Mouse (Mus musculus) olfactory bulb, adult 2 months (tissue): ENCODE results near the gene Fem1a. TPM values are rescaled to one million over a fixed set of nuclear protein-coding genes. Genes with fewer than 3 reads are reported as not detected.

Experiments used
- H3K27ac ChIP-seq: fragments of 200-500 bp; 2 replicates; pipeline ENCODE4 v1.5.1; 2012; ENCODE audit warnings: low read depth, low read length; ENCODE audit not compliant: insufficient read depth
- H3K4me1 ChIP-seq: fragments of 200-500 bp; 2 replicates; pipeline ENCODE4 v1.6.1; 2012; ENCODE audit warnings: low read length; ENCODE audit not compliant: control insufficient read depth, insufficient read depth
- H3K4me3 ChIP-seq: fragments of 200-500 bp; 2 replicates; pipeline ENCODE4 v1.5.1; 2012; ENCODE audit warnings: mild to moderate bottlenecking, low read depth, low read length, moderate library complexity; ENCODE audit not compliant: insufficient read depth
- CTCF ChIP-seq: fragments of 200-500 bp; IDR thresholded peaks from 2 replicates; pipeline ENCODE4 v1.5.1; 2012; ENCODE audit warnings: low read depth, mild to moderate bottlenecking, low read length, moderate library complexity; ENCODE audit not compliant: insufficient read depth
- POLR2A ChIP-seq: fragments of 200-500 bp; IDR thresholded peaks from 2 replicates; pipeline ENCODE4 v1.6.1; 2012; ENCODE audit warnings: mild to moderate bottlenecking, low read depth, low read length, moderate library complexity; ENCODE audit not compliant: insufficient read depth
- WGBS: fragments of 180-500 bp; shearing (Covaris S2); methylation state at CpG from one replicate; pipeline ENCODE4 v1.1.7; 2018; 5-methylcytosine and 5-hydroxymethylcytosine counted together
- polyA plus RNA-seq: library from polyadenylated mRNA; stranded (reverse); fragments of >200 nt; gene quantifications from 2 replicates; pipeline ENCODE4 v1.2.4, GENCODE M21; 2012; ENCODE audit warnings: low replicate concordance; ENCODE audit not compliant: missing spikeins, insufficient read depth, insufficient read length

Gene Fem1a
- polyA plus RNA-seq, 1 experiment = not detected

- peak overlapping the region; percentile 70 for H3K4me3 ChIP-seq
- TF ChIP-seq CTCF (no peak), POLR2A (no peak)
- WGBS = under 1% methylated on average over 68 of the region's 68 CpGs
- H3K27ac ChIP-seq = no peak overlapping the region
- H3K4me1 ChIP-seq = peaks cover 9% of the 10 kb centered on the region
Measured at GRCm38 (mm10) chr17:56303847-56304586, 47.4 kb downstream of the Fem1a start.

- Histone ChIP-seq H3K4me3 (no peak overlapping the region), H3K27ac (no peak overlapping the region), H3K4me1 (peaks cover 9% of the 10 kb centered on the region)
- WGBS = 14% methylated on average over 11 of the region's 11 CpGs
- no peak for TF ChIP-seq POLR2A
- no peak for TF ChIP-seq CTCF
Measured at GRCm38 (mm10) chr17:56304718-56305117, 48.1 kb downstream of the Fem1a start.

- WGBS = 31% methylated on average over 9 of the region's 9 CpGs
- Histone ChIP-seq H3K4me3 (no peak overlapping the region), H3K4me1 (peaks cover 9% of the 10 kb centered on the region), H3K27ac (no peak overlapping the region)
- no peak for TF ChIP-seq CTCF
- TF ChIP-seq POLR2A = no peak
Measured at GRCm38 (mm10) chr17:56305156-56305555, 48.5 kb downstream of the Fem1a start.

GRCm38 (mm10) chr17:56305826-56306225 is 49.2 kb downstream of the Fem1a start:
- no peak for TF ChIP-seq POLR2A
- no peak for TF ChIP-seq CTCF
- no peak overlapping the region for H3K27ac ChIP-seq
- WGBS = 60% methylated on average over 8 of the region's 8 CpGs
- H3K4me3 ChIP-seq = no peak overlapping the region
- peaks cover 9% of the 10 kb centered on the region for H3K4me1 ChIP-seq

- Histone ChIP-seq H3K4me1 (peaks cover 7% of the 10 kb centered on the region), H3K27ac (no peak overlapping the region), H3K4me3 (no peak overlapping the region)
- TF ChIP-seq POLR2A (no peak), CTCF (no peak)
- 86% methylated on average over 6 of the region's 6 CpGs for WGBS
Measured at GRCm38 (mm10) chr17:56308088-56308487, 51.5 kb downstream of the Fem1a start.

GRCm38 (mm10) chr17:56309191-56309945 is 52.8 kb downstream of the Fem1a start:
- H3K27ac ChIP-seq = no peak overlapping the region
- 91% methylated on average over 15 of the region's 15 CpGs for WGBS
- H3K4me1 ChIP-seq = no peaks in the 10 kb centered on the region
- TF ChIP-seq CTCF (no peak), POLR2A (no peak)
- no peak overlapping the region for H3K4me3 ChIP-seq

Other genes starting within 250 kb of the Fem1a start
- not detected in 2 replicates for gene Sh3gl1, start 220.2 kb upstream of the Fem1a start, polyA plus RNA-seq
- not detected in 2 replicates for gene Chaf1a, start 216.4 kb upstream of the Fem1a start, polyA plus RNA-seq
- not detected in 2 replicates for gene Ubxn6, start 181.8 kb upstream of the Fem1a start, polyA plus RNA-seq
- 483 TPM in 1 of 2 replicates, not detected in the other for gene Hdgfl2, start 177.2 kb upstream of the Fem1a start, polyA plus RNA-seq
- gene Plin4, start 147.0 kb upstream of the Fem1a start, polyA plus RNA-seq = not detected in 2 replicates
- not detected in 2 replicates for gene Plin5, start 139.2 kb upstream of the Fem1a start, polyA plus RNA-seq
- gene Lrg1, start 134.8 kb upstream of the Fem1a start, polyA plus RNA-seq = not detected in 2 replicates
- not detected in 2 replicates for gene Sema6b, start 116.5 kb upstream of the Fem1a start, polyA plus RNA-seq
- gene Tnfaip8l1, start 94.3 kb upstream of the Fem1a start, polyA plus RNA-seq = not detected in 2 replicates
- not detected in 2 replicates for gene Mydgf, start 72.9 kb upstream of the Fem1a start, polyA plus RNA-seq
- gene Dpp9, start 37.9 kb upstream of the Fem1a start, polyA plus RNA-seq = not detected in 2 replicates
- not detected in 2 replicates for gene Ticam1, start 20.0 kb downstream of the Fem1a start, polyA plus RNA-seq
- gene Plin3, start 36.1 kb downstream of the Fem1a start, polyA plus RNA-seq = not detected in 2 replicates
- gene Arrdc5, start 43.5 kb downstream of the Fem1a start, polyA plus RNA-seq = not detected in 2 replicates
- gene Uhrf1, start 46.5 kb downstream of the Fem1a start, polyA plus RNA-seq = not detected in 2 replicates
- gene Kdm4b, start 69.3 kb downstream of the Fem1a start, polyA plus RNA-seq = not detected in 2 replicates
- 198 and 241 TPM in 2 replicates for gene Ptprs, start 219.7 kb downstream of the Fem1a start, polyA plus RNA-seq